18 mouse cellular contexts compared by ENCODE assay signal in the genomic region with DNA sequence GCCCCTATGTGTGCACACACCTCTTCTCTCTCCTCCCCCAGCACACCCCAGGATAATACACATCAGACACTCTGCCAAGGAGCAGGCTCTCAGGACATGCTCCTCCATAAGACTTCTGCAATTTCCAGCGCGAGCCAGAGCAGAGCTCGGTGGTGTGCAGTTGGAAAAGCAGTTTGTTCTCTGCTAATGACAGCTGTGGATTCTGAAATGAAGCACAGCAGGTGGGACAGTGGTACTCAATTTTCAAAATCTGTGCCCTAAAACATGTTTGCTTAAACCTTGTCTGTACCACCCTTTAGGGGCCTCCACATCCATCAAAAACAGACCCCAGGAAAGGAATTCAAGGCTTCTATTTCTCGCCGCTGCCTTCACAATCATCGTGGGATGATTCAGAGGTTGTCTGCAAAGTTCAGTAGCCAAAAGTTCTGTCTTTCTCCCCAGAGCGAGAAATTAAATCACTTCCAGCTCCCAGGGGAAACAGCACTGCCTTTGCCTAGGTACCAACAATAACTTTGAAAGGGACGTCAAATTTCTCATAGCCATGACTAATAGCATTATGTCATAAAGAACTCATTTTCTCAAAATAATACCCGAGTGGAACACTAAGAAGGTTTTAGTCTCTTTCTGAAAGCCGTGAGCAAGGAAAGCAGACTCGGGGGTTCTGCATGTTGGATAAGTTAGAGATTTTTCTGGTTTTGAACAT.
DNase-seq lines count a peak whose midpoint lies in the region; ATAC-seq and TF ChIP-seq lines count a peak whose summit lies in the region.
"Had no signal": no experiment of that assay in that cellular context is flagged by ENCODE, and none has a peak within 500 bp of the region (broad histone marks: within the 10 kb centered on the region; RNA-seq: fewer than 3 reads in every experiment).

No protein-coding gene starts in this region.

- H3K27ac ChIP-seq in layer of hippocampus, adult 2 months = peak overlapping the region; percentile 9; the same call in 1 of the 2 replicates
- 0 out of 2 replicates have a peak overlapping the region, but pooled peaks have one; percentile 13 for H3K27ac ChIP-seq in midbrain, embryonic 14.5 days (replicated peaks; ENCODE audit: low read depth, low read length)
- no peak overlapping the region for H3K27ac ChIP-seq in liver, embryonic 11.5 days (ENCODE audit: low read depth, low read length)
- H3K27ac ChIP-seq in forebrain, postnatal 0 days (ENCODE audit: low read depth, low read length) = no peak overlapping the region
- H3K27ac ChIP-seq: embryonic facial prominence, embryonic 12.5 days; heart, embryonic 13.5 days; kidney, postnatal 0 days had no signal

- no peak for ATAC-seq in midbrain, embryonic 14.5 days (ENCODE audit: low FRiP score, low TSS enrichment)
- no peak for ATAC-seq in liver, embryonic 11.5 days (replicated peaks; ENCODE audit: low FRiP score)
- ATAC-seq in forebrain, postnatal 0 days = no peak

- H3K4me2 ChIP-seq in midbrain, embryonic 14.5 days (ENCODE audit: low read length) = no peak overlapping the region
- no peak overlapping the region for H3K4me2 ChIP-seq in liver, embryonic 11.5 days
- no peak overlapping the region for H3K4me2 ChIP-seq in forebrain, postnatal 0 days (ENCODE audit: low read depth)
- H3K4me2 ChIP-seq: embryonic facial prominence, embryonic 12.5 days; heart, embryonic 13.5 days had no signal

- no peaks in the 10 kb centered on the region for H3K36me3 ChIP-seq in midbrain, embryonic 14.5 days (ENCODE audit: control insufficient read depth, insufficient read depth, low read length)
- no peaks in the 10 kb centered on the region for H3K36me3 ChIP-seq in liver, embryonic 11.5 days (ENCODE audit: control insufficient read depth, insufficient read depth, low read length)
- H3K36me3 ChIP-seq in forebrain, postnatal 0 days (ENCODE audit: insufficient read depth) = no peaks in the 10 kb centered on the region
- H3K36me3 ChIP-seq: embryonic facial prominence, embryonic 12.5 days; heart, embryonic 13.5 days had no signal

- WGBS in midbrain, embryonic 14.5 days = 25% methylated on average over 11 of the region's 11 CpGs
- WGBS in liver, embryonic 11.5 days = 73% methylated on average over 11 of the region's 11 CpGs
- 67% methylated on average over 11 of the region's 11 CpGs for WGBS in forebrain, postnatal 0 days

- no peak overlapping the region for H3K4me3 ChIP-seq in layer of hippocampus, adult 2 months
- no peak overlapping the region for H3K4me3 ChIP-seq in midbrain, embryonic 14.5 days (replicated peaks; ENCODE audit: low read depth, low read length)
- H3K4me3 ChIP-seq in liver, embryonic 11.5 days (ENCODE audit: low read depth, low read length) = no peak overlapping the region
- no peak overlapping the region for H3K4me3 ChIP-seq in forebrain, postnatal 0 days (ENCODE audit: low read depth, low read length)
- H3K4me3 ChIP-seq: embryonic facial prominence, embryonic 12.5 days; heart, embryonic 13.5 days had no signal

- no peak overlapping the region for H3K9ac ChIP-seq in midbrain, embryonic 14.5 days (replicated peaks; ENCODE audit: low read length)
- no peak overlapping the region for H3K9ac ChIP-seq in liver, embryonic 11.5 days (ENCODE audit: low read depth, low read length)
- H3K9ac ChIP-seq in forebrain, postnatal 0 days = no peak overlapping the region
- H3K9ac ChIP-seq: embryonic facial prominence, embryonic 12.5 days; heart, embryonic 13.5 days had no signal

- no peak for DNase-seq in layer of hippocampus, adult 2 months (ENCODE audit: low spot score in 2 of 2)
- no peak for DNase-seq in layer of hippocampus, postnatal 36 days
- DNase-seq in 3T3-L1 (ENCODE audit: low read depth, low spot score) = peak; percentile 71
- peak; percentile 21 for DNase-seq in MN1 (ENCODE audit: low spot score)
- no peak for DNase-seq in midbrain, embryonic 14.5 days
- DNase-seq in liver, embryonic 11.5 days (ENCODE audit: low spot score) = no peak
- DNase-seq in forebrain, postnatal 0 days = no peak
- DNase-seq: cerebellum, adult 2 months; gastrocnemius, postnatal 10 days; heart, adult 18-20 months; kidney, adult 11 months; lung, adult 18-20 months; lung, postnatal 14 days; retina, postnatal 1 day had no signal

- no peaks in the 10 kb centered on the region for H3K27me3 ChIP-seq in midbrain, embryonic 14.5 days (ENCODE audit: control insufficient read depth, insufficient read depth, low read length)
- no peaks in the 10 kb centered on the region for H3K27me3 ChIP-seq in liver, embryonic 11.5 days (replicated peaks; ENCODE audit: control insufficient read depth, insufficient read depth, low read length)
- H3K27me3 ChIP-seq in forebrain, postnatal 0 days (ENCODE audit: insufficient read depth, low read length) = no peaks in the 10 kb centered on the region
- H3K27me3 ChIP-seq: CH12.LX; heart, embryonic 13.5 days had no signal

- H3K4me1 ChIP-seq in midbrain, embryonic 14.5 days (ENCODE audit: control insufficient read depth, insufficient read depth, low read length) = peaks cover 22% of the 10 kb centered on the region
- H3K4me1 ChIP-seq in liver, embryonic 11.5 days (replicated peaks; ENCODE audit: control insufficient read depth, insufficient read depth, low read length) = no peaks in the 10 kb centered on the region
- H3K4me1 ChIP-seq in forebrain, postnatal 0 days (ENCODE audit: insufficient read depth) = no peaks in the 10 kb centered on the region

- no peaks in the 10 kb centered on the region for H3K9me3 ChIP-seq in midbrain, embryonic 14.5 days (ENCODE audit: control insufficient read depth, low read length)
- no peaks in the 10 kb centered on the region for H3K9me3 ChIP-seq in liver, embryonic 11.5 days (ENCODE audit: control insufficient read depth, low read length)
- no peaks in the 10 kb centered on the region for H3K9me3 ChIP-seq in forebrain, postnatal 0 days (ENCODE audit: low read length)
- H3K9me3 ChIP-seq: embryonic facial prominence, embryonic 12.5 days; heart, embryonic 13.5 days had no signal

- TF ChIP-seq CTCF in layer of hippocampus, adult 2 months (conservative IDR thresholded peaks at IDR 0.05) = no peak
- TF ChIP-seq CTCF in forebrain, postnatal 0 days (IDR thresholded peaks at IDR 0.05; ENCODE audit: low read depth) = no peak

Comparison
In these comparisons a context has a peak if more than half of its experiments do, and no peak if none do; other contexts are left out.
1. DNase-seq: peak in 3T3-L1 (single experiment) and MN1 (single experiment); none in layer of hippocampus, adult 2 months (0 of 2), layer of hippocampus, postnatal 36 days (0 of 2), midbrain, embryonic 14.5 days (single experiment), liver, embryonic 11.5 days (single experiment) and forebrain, postnatal 0 days (single experiment).
2. H3K27ac ChIP-seq: peak in layer of hippocampus, adult 2 months (single experiment) and midbrain, embryonic 14.5 days (single experiment); none in liver, embryonic 11.5 days (single experiment) and forebrain, postnatal 0 days (single experiment).